Mouse (Mus musculus): ENCODE data around the gene Atcay. TPM values are rescaled to one million over a fixed set of nuclear protein-coding genes. Genes with fewer than 3 reads are reported as not detected.
A peak's percentile ranks its signal among the peaks of the same experiment; 100 is the strongest.

The Atcay gene
- total and polyA plus RNA-seq, 3 experiments: 0.19 to 0.33 TPM; not detected in 1

DNA sequence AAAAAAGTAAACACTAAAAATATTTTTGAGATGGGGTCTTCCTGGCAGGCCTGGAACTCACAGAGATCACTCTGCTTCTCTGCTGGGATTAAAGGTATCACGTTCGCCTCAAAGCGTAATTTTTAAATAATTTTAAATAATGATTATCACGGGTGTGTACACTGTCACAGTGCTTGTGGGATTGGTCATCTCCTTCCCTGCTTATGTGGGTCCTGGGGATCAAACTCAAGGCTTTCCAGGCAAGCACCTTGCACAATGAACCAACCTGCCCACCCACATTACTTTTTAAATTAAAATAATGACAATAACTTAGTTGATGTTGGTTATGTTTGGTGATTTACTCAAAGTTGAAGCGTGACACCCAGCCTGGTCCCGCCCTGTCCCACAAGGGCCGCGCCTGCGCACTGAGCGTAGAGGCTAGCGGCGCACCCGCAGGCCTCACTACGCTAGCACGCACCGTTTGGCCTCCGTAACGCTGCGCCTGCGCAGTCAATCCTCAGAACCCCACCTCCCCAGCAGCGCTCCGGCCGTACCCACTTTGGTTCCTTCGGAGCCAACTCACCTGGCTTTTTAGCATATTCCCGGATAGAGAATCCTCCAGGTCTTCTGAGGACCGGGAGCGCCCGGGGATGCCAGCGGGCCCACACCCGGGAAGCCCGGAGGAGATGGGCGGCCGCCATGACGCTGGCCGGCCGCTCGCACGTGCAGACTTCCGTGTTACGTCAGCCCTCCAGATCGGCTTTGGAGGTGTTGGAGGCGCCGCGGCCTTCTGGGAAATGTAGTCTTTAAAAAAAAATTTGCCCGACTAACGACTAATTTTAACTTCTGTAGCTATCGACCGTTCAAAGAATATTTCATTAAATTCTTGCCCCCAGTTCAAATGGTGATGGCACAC lies 35.8 kb upstream of the Atcay start, which contains the start of the genes Mrpl54 and Apba3:
Gene Mrpl54 (minus strand): TSS at position 724 of the 895 bp plus-strand sequence.
Gene Apba3 (plus strand): TSS at position 750 of the 895 bp plus-strand sequence.
- no peaks in the 10 kb centered on the region for H3K9me3 ChIP-seq (replicated peaks; ENCODE audit: insufficient read depth, low read length)
- H3K4me1 ChIP-seq (ENCODE audit: control insufficient read depth in 1 of 2, insufficient read depth in 2 of 2, low read length in 2 of 2): peaks cover 4 to 18% of the 10 kb centered on the region in 2 experiments; a peak in 3 of 4 replicates
- H3K79me2 ChIP-seq (ENCODE audit: control insufficient read depth, insufficient read depth, low read length, poor library complexity): peaks cover 21% of the 10 kb centered on the region
- TF ChIP-seq CHD2 (IDR thresholded peaks at IDR 0.05; ENCODE audit: low read length) (no peak), NRF1 (IDR thresholded peaks at IDR 0.05; ENCODE audit: insufficient read depth, low read depth, low read length, poor library complexity, severe bottlenecking) (peak; percentile 97), TAL1 (IDR thresholded peaks at IDR 0.05; ENCODE audit: low read length) (no peak), MAFK (IDR thresholded peaks at IDR 0.05; ENCODE audit: borderline replicate concordance, low read depth, low read length) (no peak), GATA1 (IDR thresholded peaks at IDR 0.05; ENCODE audit: low read depth, low read length) (no peak), GABPA (IDR thresholded peaks at IDR 0.05; ENCODE audit: low read depth, low read length) (no peak), ZNF384 (IDR thresholded peaks at IDR 0.05; ENCODE audit: low read depth, low read length) (0 out of 2 replicates have a peak, but pooled peaks have one; percentile 10), SIN3A (IDR thresholded peaks at IDR 0.05; ENCODE audit: low read length) (peak; percentile 86), ZMIZ1 (IDR thresholded peaks at IDR 0.05; ENCODE audit: low read depth, low read length) (no peak; the same call in 1 of the 2 replicates), KAT2A (conservative IDR thresholded peaks at IDR 0.05; ENCODE audit: low read depth, low read length) (peak; percentile 84), RAD21 (IDR thresholded peaks at IDR 0.05; ENCODE audit: low read depth, low read length) (no peak), HCFC1 (IDR thresholded peaks at IDR 0.05; ENCODE audit: low read depth, low read length) (peak; percentile 97), MAX (IDR thresholded peaks at IDR 0.05; ENCODE audit: low read length) (peak; percentile 91), TBP (IDR thresholded peaks at IDR 0.05; ENCODE audit: low read depth, low read length) (peak; percentile 15; the same call in 1 of the 2 replicates), MAZ (IDR thresholded peaks at IDR 0.05; ENCODE audit: low read depth, low read length) (0 out of 2 replicates have a peak, but pooled peaks have one; percentile 46), MYC (IDR thresholded peaks at IDR 0.05; ENCODE audit: low read depth, low read length) (peak; percentile 98), ETS1 (IDR thresholded peaks at IDR 0.05; ENCODE audit: low read depth, low read length) (no peak; the same call in 1 of the 2 replicates), POLR2A (IDR thresholded peaks at IDR 0.05; ENCODE audit: control insufficient read depth in 1 of 2, insufficient read depth in 1 of 2, low read depth in 1 of 2, low read length in 2 of 2, poor library complexity in 1 of 2) (peak; percentile 78 to 83; a peak in 3 of 4 replicates), NELFE (IDR thresholded peaks at IDR 0.05; ENCODE audit: low read depth, low read length) (peak; percentile 82; the same call in 1 of the 2 replicates), TCF12 (IDR thresholded peaks at IDR 0.05; ENCODE audit: low read depth, low read length) (peak; percentile 50; the same call in 1 of the 2 replicates), ELF1 (IDR thresholded peaks at IDR 0.05; ENCODE audit: low read depth, low read length) (peak; percentile 96), MXI1 (IDR thresholded peaks at IDR 0.05; ENCODE audit: low read depth, low read length) (peak; percentile 90), BHLHE40 (IDR thresholded peaks at IDR 0.05; ENCODE audit: borderline replicate concordance, low read depth, low read length) (peak; percentile 99), MYB (IDR thresholded peaks at IDR 0.05; ENCODE audit: low read depth, low read length) (no peak), ZKSCAN1 (IDR thresholded peaks at IDR 0.05; ENCODE audit: low read depth, low read length) (no peak), POLR2AphosphoS2 (IDR thresholded peaks at IDR 0.05; ENCODE audit: low read length) (0 out of 2 replicates have a peak, but pooled peaks have one; percentile 53), ZC3H11A (IDR thresholded peaks at IDR 0.05; ENCODE audit: low read depth, low read length) (no peak), E2F4 (IDR thresholded peaks at IDR 0.05; ENCODE audit: borderline replicate concordance, low read depth, low read length) (no peak)
- H3K27me3 ChIP-seq (ENCODE audit: control insufficient read depth in 1 of 2, insufficient read depth in 2 of 2, low read length in 2 of 2): no peaks in the 10 kb centered on the region
- H3K9ac ChIP-seq (ENCODE audit: control insufficient read depth, low read depth, low read length, poor library complexity, severe bottlenecking): peak within 1 kb of the TSS; percentile 98
- peak within 1 kb of the TSS; percentile 82 to 100 for H3K4me3 ChIP-seq (ENCODE audit: control insufficient read depth in 1 of 2, insufficient read depth in 1 of 2, low read depth in 2 of 2, low read length in 2 of 2)
- peak within 1 kb of the TSS; percentile 93 for H3K27ac ChIP-seq (ENCODE audit: control insufficient read depth, low read depth, low read length)
- DNase-seq (ENCODE audit: low read depth, low spot score): peak; percentile 97
- no peaks in the 10 kb centered on the region; a peak in 1 of 4 replicates for H3K36me3 ChIP-seq (ENCODE audit: control insufficient read depth in 1 of 2, insufficient read depth in 2 of 2, low read length in 2 of 2)

Data from MEL (cell line).